Mouse (Mus musculus) right cerebral cortex, postnatal 36 days (tissue): ENCODE data around the gene Tal1.

ENCODE experiments used
- DNase-seq, 2 experiments: peaks; one replicate each; pipeline ENCODE4 v3.0.0; 2022; ENCODE audit warnings: low spot score in 2 of 2, mixed read lengths in 1 of 2

Gene Tal1

GRCm38 (mm10) chr4:115056371-115056920 lies at the start of gene Tal1:
Gene Tal1 (plus strand): TSS chr4:115056426.
- DNase-seq = no peak

GRCm38 (mm10) chr4:115014276-115014675 lies 42.0 kb upstream of the Tal1 start:
- DNase-seq = no peak

- no peak for DNase-seq
Observed at GRCm38 (mm10) chr4:115019997-115020396, 36.2 kb upstream of the Tal1 start.

GRCm38 (mm10) chr4:115035043-115035442 lies 21.2 kb upstream of the Tal1 start:
- DNase-seq = no peak

- no peak for DNase-seq
Observed at GRCm38 (mm10) chr4:115038242-115038641, 18.0 kb upstream of the Tal1 start.

GRCm38 (mm10) chr4:115045621-115046020 lies 10.6 kb upstream of the Tal1 start:
- no peak for DNase-seq

GRCm38 (mm10) chr4:115047750-115048149 lies 8.5 kb upstream of the Tal1 start:
- peak in 1 of 2 experiments; percentile 21 for DNase-seq

GRCm38 (mm10) chr4:115048190-115048589 lies 8.0 kb upstream of the Tal1 start:
- DNase-seq = no peak

- no peak for DNase-seq
Observed at GRCm38 (mm10) chr4:115051245-115051644, 5.0 kb upstream of the Tal1 start.

- DNase-seq = no peak
Observed at GRCm38 (mm10) chr4:115052343-115053005, 3.8 kb upstream of the Tal1 start.

GRCm38 (mm10) chr4:115055044-115055443 lies 1.2 kb upstream of the Tal1 start:
- no peak for DNase-seq

- DNase-seq = no peak
Observed at GRCm38 (mm10) chr4:115055691-115056090, 535 bp upstream of the Tal1 start.

- no peak for DNase-seq
Observed at GRCm38 (mm10) chr4:115056921-115057673, 871 bp downstream of the Tal1 start.

- DNase-seq = no peak
Observed at GRCm38 (mm10) chr4:115057674-115058316, 1.6 kb downstream of the Tal1 start.

- no peak for DNase-seq
Observed at GRCm38 (mm10) chr4:115058317-115058761, 2.1 kb downstream of the Tal1 start.

- DNase-seq = no peak
Observed at GRCm38 (mm10) chr4:115058871-115059590, 2.8 kb downstream of the Tal1 start.

GRCm38 (mm10) chr4:115059871-115060270 lies 3.6 kb downstream of the Tal1 start:
- DNase-seq = no peak

GRCm38 (mm10) chr4:115060753-115061152 lies 4.5 kb downstream of the Tal1 start:
- no peak for DNase-seq

- DNase-seq = no peak
Observed at GRCm38 (mm10) chr4:115062540-115062874, 6.3 kb downstream of the Tal1 start.

GRCm38 (mm10) chr4:115062875-115063517 lies 6.8 kb downstream of the Tal1 start:
- no peak for DNase-seq

GRCm38 (mm10) chr4:115063518-115064239 lies 7.5 kb downstream of the Tal1 start:
- no peak for DNase-seq
